24 mouse cellular contexts compared by ENCODE assay signal in the genomic region with DNA sequence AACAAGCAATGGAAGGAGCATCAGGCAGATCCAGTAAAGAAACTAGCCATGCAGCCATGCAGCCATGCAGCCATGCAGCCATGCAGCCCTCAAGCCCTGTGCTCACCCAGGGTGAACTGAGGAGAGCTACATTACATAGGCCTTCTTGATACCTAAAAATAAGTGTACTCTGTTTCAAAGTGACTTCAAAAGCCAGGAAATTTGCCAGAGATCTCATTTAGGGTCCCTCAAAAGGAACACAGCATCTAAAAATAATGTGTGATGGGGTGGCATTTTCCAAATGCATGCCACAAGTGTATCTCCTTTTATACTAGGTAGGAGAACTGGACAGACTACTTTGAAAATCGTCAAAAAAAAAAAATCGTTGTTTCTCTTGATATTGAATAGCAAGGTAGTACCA.
A peak's percentile ranks its signal among the peaks of the same experiment; 100 is the strongest.
DNase-seq lines count a peak whose midpoint lies in the region; ATAC-seq lines count a peak whose summit lies in the region.
"Had no signal": no experiment of that assay in that cellular context is flagged by ENCODE, and none has a peak within 500 bp of the region (broad histone marks: within the 10 kb centered on the region; RNA-seq: fewer than 3 reads in every experiment).

No protein-coding gene starts in this region.

- no peaks in the 10 kb centered on the region for H3K36me3 ChIP-seq in heart, embryonic 11.5 days (ENCODE audit: control insufficient read depth, insufficient read depth, low read length)
- no peaks in the 10 kb centered on the region for H3K36me3 ChIP-seq in hindbrain, embryonic 11.5 days (ENCODE audit: control insufficient read depth, insufficient read depth, low read length)
- H3K36me3 ChIP-seq: forebrain, embryonic 10.5 days; heart, embryonic 13.5 days; hindbrain, embryonic 13.5 days; intestine, embryonic 15.5 days; kidney, embryonic 15.5 days had no signal

- WGBS in heart, embryonic 11.5 days (ENCODE audit: insufficient replicate concordance): 68% methylated on average over 2 of the region's 2 CpGs
- WGBS in hindbrain, embryonic 11.5 days: 83% methylated on average over 2 of the region's 2 CpGs

- no peak overlapping the region for H3K9ac ChIP-seq in heart, embryonic 11.5 days (ENCODE audit: low read depth, low read length)
- no peak overlapping the region for H3K9ac ChIP-seq in hindbrain, embryonic 11.5 days (ENCODE audit: low read depth, low read length)
- H3K9ac ChIP-seq: forebrain, embryonic 13.5 days; heart, embryonic 13.5 days; hindbrain, embryonic 13.5 days; intestine, embryonic 15.5 days; kidney, embryonic 15.5 days had no signal

- H3K4me2 ChIP-seq in heart, embryonic 11.5 days: no peak overlapping the region
- no peak overlapping the region for H3K4me2 ChIP-seq in hindbrain, embryonic 11.5 days (replicated peaks; ENCODE audit: low read depth, low read length)
- H3K4me2 ChIP-seq: forebrain, embryonic 13.5 days; heart, embryonic 13.5 days; hindbrain, embryonic 13.5 days; intestine, embryonic 15.5 days; kidney, embryonic 15.5 days had no signal

- peak; percentile 89 for DNase-seq in heart, adult 11 months
- DNase-seq in heart, postnatal 36 days: no peak
- peak; percentile 53 for DNase-seq in heart, adult 8-10 months (ENCODE audit: low spot score)
- peak; percentile 37 to 61 for DNase-seq in heart, postnatal 10 days
- DNase-seq in hindbrain, embryonic 11.5 days (ENCODE audit: low spot score): no peak
- DNase-seq: adrenal gland, adult 8-10 months; adrenal gland, postnatal 25 days; cerebellum, adult 18-20 months; cerebellum, adult 9-10 months; cerebellum, postnatal 14 days; gastrocnemius, postnatal 36 days; kidney, adult 11 months; kidney, adult 8-10 months had no signal

- no peak for ATAC-seq in heart, embryonic 11.5 days (replicated peaks; ENCODE audit: insufficient number of reproducible peaks, low FRiP score, low TSS enrichment)
- no peak for ATAC-seq in hindbrain, embryonic 11.5 days (ENCODE audit: low FRiP score)
- ATAC-seq in CD4-positive, CD25-positive, alpha-beta regulatory T cell, adult 4 months: no peak
- ATAC-seq: activated CD4-positive, CD25-positive, alpha-beta regulatory T cell, adult 4 months; forebrain, embryonic 13.5 days; forebrain, embryonic 16.5 days; hindbrain, embryonic 16.5 days; intestine, embryonic 15.5 days had no signal

- no peak overlapping the region for H3K27ac ChIP-seq in heart, embryonic 11.5 days (ENCODE audit: low read depth, low read length)
- H3K27ac ChIP-seq in hindbrain, embryonic 11.5 days (ENCODE audit: low read depth, low read length): no peak overlapping the region
- H3K27ac ChIP-seq: forebrain, embryonic 10.5 days; forebrain, embryonic 13.5 days; heart, embryonic 13.5 days; hindbrain, embryonic 13.5 days; intestine, embryonic 15.5 days; kidney, embryonic 15.5 days had no signal

- H3K4me3 ChIP-seq in heart, embryonic 11.5 days (ENCODE audit: low read depth, low read length): no peak overlapping the region
- no peak overlapping the region for H3K4me3 ChIP-seq in hindbrain, embryonic 11.5 days (ENCODE audit: low read depth, low read length)
- H3K4me3 ChIP-seq: forebrain, embryonic 10.5 days; forebrain, embryonic 13.5 days; heart, embryonic 13.5 days; hindbrain, embryonic 13.5 days; intestine, embryonic 15.5 days; kidney, embryonic 15.5 days had no signal

- H3K9me3 ChIP-seq in heart, embryonic 11.5 days (replicated peaks; ENCODE audit: control insufficient read depth, low read length): no peaks in the 10 kb centered on the region
- H3K9me3 ChIP-seq in hindbrain, embryonic 11.5 days (ENCODE audit: control insufficient read depth, low read length): no peaks in the 10 kb centered on the region
- H3K9me3 ChIP-seq: forebrain, embryonic 10.5 days; forebrain, embryonic 13.5 days; heart, embryonic 13.5 days; hindbrain, embryonic 13.5 days; intestine, embryonic 15.5 days; kidney, embryonic 15.5 days had no signal

- no peaks in the 10 kb centered on the region for H3K4me1 ChIP-seq in heart, embryonic 11.5 days (ENCODE audit: control insufficient read depth, insufficient read depth, low read length)
- no peaks in the 10 kb centered on the region for H3K4me1 ChIP-seq in hindbrain, embryonic 11.5 days (replicated peaks; ENCODE audit: control insufficient read depth, insufficient read depth, low read length)
- H3K4me1 ChIP-seq: forebrain, embryonic 10.5 days; forebrain, embryonic 13.5 days; heart, embryonic 13.5 days; hindbrain, embryonic 13.5 days; intestine, embryonic 15.5 days; kidney, embryonic 15.5 days had no signal

- intact Hi-C loops in heart, postnatal 36 days (cut with DNase I): no loop called here
- intact Hi-C loops in heart, postnatal 10 days (cut with DNase I): no loop called here

- H3K27me3 ChIP-seq in heart, embryonic 11.5 days (ENCODE audit: control insufficient read depth, insufficient read depth, low read length): no peaks in the 10 kb centered on the region
- H3K27me3 ChIP-seq in hindbrain, embryonic 11.5 days (ENCODE audit: control insufficient read depth, insufficient read depth, low read length): no peaks in the 10 kb centered on the region
- H3K27me3 ChIP-seq: forebrain, embryonic 13.5 days; heart, embryonic 13.5 days; hindbrain, embryonic 13.5 days; intestine, embryonic 15.5 days; kidney, embryonic 15.5 days had no signal

Comparison
In these comparisons a context has a peak if more than half of its experiments do, and no peak if none do; other contexts are left out.
1. DNase-seq: peak in heart, adult 11 months (single experiment), heart, adult 8-10 months (single experiment) and heart, postnatal 10 days (2 of 2); none in heart, postnatal 36 days (0 of 2) and hindbrain, embryonic 11.5 days (single experiment).